Mouse (Mus musculus) bone marrow macrophage, adult 2 months (primary cell): ENCODE results near the gene Dhx32.

Experiments used
- CTCF ChIP-seq: IDR thresholded peaks from 2 replicates; pipeline ENCODE4 v1.5.1; 2012; ENCODE audit warnings: low read depth, mild to moderate bottlenecking, low read length, moderate library complexity
- POLR2A ChIP-seq: IDR thresholded peaks from 2 replicates; pipeline ENCODE4 v1.6.1; 2012; ENCODE audit warnings: mild to moderate bottlenecking, low read depth, low read length, borderline replicate concordance

DNA sequence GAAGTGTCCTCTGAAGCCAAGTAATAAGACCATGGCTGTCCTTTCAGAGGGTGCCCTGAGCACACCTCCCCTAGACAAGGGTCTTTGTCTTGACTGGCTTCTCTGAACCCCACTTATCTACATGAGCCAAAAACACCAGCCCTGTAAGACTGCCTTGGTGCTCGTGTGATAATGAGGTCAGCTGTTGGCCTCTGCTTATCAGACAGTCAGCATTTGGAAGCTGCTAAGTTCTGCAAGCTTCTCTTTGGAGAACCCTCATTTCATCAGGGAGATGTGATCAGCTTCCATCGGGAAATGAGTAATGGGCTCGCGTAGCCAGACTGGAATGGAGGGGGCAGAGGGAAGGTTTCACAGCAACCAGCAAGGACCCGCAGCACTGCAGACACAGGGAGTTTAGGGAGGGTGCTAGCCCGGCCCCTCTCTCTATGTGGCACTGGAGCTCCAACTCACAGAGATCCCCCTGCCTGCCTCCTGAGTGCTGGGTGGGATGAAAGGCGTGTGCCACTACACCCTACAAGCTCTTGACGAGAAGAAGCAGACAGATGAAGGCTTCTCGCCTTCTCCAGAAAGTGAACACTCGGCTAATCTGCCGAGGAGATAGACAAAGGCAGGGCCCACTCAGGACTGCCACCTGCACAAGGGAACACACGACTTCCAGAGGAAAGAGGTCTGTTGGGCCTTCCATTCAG is 84.4 kb downstream of the Dhx32 start:
- TF ChIP-seq CTCF (no peak), POLR2A (no peak)
